Mouse (Mus musculus) forelimb bud, embryonic 11.5 days (tissue): ENCODE results near the gene Plac1.

Source experiments
- DNase-seq: peaks from one replicate; pipeline ENCODE4 v3.0.0-alpha.2; 2012; ENCODE audit warnings: low read depth, low spot score

Plac1 gene

DNA sequence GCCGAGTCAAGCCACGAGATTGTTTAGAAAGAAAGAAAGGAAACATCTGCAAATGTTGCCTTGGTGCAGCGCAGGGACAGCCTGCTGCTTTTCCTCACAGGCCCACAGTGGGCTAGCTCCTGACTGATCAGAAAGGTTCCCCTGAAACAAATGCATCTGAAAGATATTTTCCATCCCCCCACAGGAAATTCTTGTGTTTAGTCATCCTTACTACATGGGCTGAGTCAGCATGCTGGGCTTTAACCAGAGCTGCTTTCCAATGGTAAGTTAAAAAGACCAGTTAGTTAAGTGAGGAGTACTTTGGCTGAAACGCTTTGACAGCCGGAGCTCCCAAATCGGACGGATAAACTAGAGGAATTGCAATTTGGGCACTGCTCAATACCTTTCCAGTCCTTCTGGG, 124.9 kb downstream of the Plac1 start:
- no peak for DNase-seq

GRCm38 (mm10) chrX:53110142-53110541, 129.8 kb downstream of the Plac1 start:
- DNase-seq, result no peak

DNA sequence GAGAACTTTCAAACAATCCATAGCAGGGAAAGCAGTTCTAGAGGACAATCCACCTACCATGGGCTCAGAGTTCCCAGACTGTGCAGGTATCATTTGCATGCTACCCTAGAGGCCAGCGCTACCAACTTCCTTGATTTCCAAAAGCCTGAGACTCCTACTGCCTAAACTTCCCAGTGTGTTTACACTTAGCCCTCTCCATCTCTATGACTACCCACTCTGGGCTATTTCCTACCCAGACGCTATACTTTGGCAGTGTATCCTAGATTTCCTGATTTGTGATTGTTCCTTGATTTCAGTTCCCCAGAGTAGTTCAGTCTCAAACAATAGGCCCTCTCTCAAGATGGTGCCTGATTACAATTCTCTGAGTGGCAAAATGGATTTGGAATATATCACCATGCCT, 132.8 kb downstream of the Plac1 start:
- no peak for DNase-seq

DNA sequence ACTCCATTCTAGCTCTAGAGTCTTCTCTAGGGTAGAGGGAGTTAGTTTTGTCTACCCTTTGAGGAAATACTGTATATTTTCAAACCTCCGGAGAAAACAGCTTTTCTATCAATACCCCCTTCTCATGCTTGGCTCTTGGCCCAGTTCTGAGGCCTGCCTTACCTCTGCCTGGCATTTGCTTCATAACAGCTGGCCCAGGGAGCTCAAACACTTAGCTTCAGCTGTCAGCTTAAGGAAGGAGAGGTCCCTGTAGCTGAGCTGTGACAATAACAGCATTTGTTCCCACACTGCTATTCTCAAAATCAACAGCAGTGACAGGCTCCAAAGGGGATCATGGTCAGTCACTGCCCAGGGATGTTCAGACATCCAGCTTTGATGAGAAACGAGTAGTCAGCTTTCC, 138.7 kb downstream of the Plac1 start:
- no peak for DNase-seq

GRCm38 (mm10) chrX:53099951-53100350, 140.0 kb downstream of the Plac1 start:
- DNase-seq, result no peak

GRCm38 (mm10) chrX:53099266-53099665, 140.6 kb downstream of the Plac1 start:
- no peak for DNase-seq

DNA sequence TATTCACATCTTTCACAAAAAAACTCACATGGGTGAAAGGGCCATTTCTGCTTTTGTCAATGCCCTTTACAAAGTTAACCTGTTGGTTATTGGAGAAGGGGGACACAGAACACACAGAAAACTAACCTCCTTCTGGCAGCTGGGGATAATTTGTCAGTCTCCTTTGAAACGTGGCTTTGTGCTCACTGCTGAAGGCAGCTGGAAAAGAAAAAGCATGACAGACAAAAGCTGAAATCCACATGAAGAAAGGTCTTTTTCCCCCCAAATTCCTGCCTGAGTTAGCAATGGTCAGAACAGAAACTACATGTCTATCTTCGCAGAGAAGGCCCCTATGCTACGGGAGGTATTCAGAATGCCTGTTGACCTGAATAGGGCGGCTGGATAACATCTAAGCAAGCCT, 141.6 kb downstream of the Plac1 start:
- no peak for DNase-seq

DNA sequence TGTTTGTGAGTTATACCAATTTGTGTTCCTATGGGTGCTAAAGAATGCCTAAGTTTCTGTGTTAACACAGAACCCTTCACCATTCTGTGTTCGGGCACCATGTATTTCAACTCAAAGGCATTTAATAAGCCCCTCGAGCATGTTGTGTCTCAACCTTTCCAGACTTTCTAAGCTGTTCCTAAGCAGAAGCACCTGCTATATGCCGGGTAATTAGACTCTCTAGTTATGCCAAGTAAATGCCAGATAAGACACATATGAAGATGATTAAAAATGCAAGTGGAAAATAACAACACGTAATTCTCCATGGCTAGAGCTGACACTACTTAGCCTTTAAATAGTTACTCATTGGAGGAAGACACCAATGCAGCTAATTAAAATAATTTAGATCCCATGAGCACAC, 142.1 kb downstream of the Plac1 start:
- DNase-seq, result no peak

- DNase-seq, result no peak
Observed at GRCm38 (mm10) chrX:53093381-53093780, 146.5 kb downstream of the Plac1 start.

- peak; percentile 63 for DNase-seq
Observed at GRCm38 (mm10) chrX:53088663-53089292, 151.1 kb downstream of the Plac1 start.

DNA sequence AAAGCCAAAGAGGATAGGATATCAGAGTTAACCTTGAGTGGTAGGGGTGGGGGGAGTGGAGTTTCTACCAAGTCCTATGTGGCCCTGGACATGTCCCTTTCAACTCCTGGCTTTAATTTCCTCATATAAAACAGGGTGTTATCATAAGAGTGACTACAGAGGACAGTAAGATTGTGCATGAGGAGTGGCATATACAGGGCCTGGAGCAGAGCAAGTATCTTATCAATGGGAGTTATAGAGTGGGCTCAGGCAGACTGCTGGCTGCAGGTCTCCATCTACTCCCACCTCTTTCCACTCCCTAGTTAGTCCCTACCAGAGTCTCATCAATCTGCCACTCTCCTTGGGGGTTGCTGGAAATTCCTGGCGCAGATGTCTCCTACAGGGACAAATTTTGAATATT, 152.7 kb downstream of the Plac1 start:
- no peak for DNase-seq

DNA sequence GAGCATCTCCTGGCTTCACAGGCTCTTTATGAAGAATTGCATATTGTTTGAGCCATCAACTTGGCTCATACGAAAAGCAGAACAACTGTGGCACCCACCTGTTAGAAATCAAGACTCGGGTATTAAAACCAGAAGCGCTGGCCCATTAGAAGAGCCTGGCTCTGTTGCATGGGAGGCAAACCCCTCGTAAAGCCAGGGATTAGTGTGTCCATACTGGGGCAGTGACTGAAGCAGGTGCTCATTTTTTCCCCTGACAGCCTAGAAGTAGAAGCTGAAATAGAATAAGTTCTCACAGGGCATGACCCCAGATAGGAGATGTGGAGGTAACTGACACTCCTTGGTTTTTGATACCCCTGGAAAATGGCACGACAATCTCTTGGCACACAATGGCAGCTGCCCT, 154.4 kb downstream of the Plac1 start:
- peak; percentile 36 for DNase-seq

- no peak for DNase-seq
Observed at GRCm38 (mm10) chrX:53064406-53064805, 175.5 kb downstream of the Plac1 start.

DNA sequence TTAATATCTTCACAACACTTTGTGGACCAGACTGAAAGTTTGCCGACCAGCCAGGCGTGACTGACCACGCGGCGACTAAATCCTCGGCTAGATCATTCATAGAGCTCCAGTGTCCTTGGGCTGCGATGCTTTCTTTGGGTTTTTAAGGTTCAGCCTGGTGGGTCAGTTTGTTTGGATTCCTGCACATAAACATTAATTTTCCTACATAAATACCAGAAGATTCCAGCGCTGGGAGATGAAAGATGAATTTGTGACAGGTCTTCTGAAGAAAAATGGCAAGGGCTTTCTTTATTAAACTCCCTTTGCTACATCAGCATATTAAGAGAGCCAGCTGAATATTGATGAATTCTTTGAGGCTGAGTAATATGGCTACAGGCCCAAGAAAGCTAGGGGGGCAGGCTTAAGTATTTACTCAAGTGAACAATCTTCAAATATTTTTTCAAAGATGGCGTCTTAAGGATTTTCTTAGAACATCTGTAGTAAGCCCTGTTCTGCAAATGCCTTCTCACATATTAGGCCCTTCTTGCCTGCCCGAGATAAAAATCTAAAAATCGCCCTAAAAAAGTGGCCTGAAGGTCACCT, 180.4 kb downstream of the Plac1 start:
- DNase-seq, result no peak

GRCm38 (mm10) chrX:53058459-53059280, 181.2 kb downstream of the Plac1 start:
- no peak for DNase-seq

GRCm38 (mm10) chrX:53057760-53058090, 182.2 kb downstream of the Plac1 start:
- DNase-seq, result no peak

DNA sequence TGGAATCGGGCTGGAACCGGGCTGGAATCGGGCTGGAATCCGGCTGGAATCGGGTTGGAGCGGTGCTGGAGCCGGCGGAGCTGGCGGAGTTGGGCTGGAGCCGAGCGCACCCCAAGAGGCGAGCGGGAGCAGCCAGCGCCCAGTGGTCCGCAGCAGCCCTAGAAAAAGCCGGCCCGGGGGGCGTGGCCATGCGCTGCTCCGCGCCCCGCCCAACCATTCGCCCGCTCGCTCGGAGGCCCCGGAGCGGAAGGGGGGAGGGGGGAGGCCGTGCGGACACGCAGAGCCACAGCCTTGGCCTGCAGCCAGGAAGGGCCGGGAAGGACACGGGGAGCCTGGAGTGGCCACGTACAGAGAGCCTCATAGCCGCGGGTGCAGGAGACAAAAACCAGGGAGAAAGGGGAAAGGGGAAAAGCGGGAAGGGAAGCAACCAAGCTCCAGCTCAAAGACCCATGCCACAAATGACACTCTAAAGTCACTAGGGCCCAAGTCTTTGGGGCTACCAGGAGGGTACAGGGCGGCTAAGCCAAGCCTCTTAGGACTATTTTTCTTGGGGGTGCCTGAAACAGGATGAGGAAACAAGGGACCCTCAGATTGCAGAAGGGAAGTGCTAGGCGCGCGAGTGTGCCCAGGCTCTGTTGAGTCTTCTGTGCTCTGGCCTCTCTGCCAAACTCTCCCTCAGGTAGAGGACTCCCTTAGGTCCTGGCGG, 182.7 kb downstream of the Plac1 start:
- peak; percentile 81 for DNase-seq

- no peak for DNase-seq
Observed at GRCm38 (mm10) chrX:53056627-53057026, 183.3 kb downstream of the Plac1 start.

DNA sequence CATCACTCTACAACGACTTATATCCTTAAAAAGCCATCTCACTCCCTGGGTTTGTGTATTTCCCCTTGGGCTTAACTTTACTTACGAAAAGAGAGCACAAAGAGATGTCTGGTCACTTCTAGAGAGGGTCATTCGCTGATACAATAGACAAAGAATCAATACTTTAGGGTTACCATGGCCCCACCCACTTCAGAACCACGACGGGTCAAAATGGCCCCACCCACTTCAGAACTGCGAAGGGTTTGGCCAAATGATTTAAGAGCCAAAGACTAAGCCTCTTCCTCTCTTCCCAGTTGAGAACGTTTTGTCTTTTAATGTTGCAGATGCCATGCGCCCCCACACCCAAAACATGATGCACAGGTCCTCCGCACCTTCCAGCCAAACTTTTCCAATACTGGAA, 184.1 kb downstream of the Plac1 start:
- no peak for DNase-seq

- DNase-seq, result no peak
Observed at GRCm38 (mm10) chrX:53053885-53054284, 186.0 kb downstream of the Plac1 start.

- peak; percentile 86 for DNase-seq
Observed at GRCm38 (mm10) chrX:53052652-53053500, 187.0 kb downstream of the Plac1 start.
